Mouse (Mus musculus): Measurements from ENCODE around the gene Npcd.

GRCm38 (mm10) chr15:79850143-79850542, 16.1 kb upstream of the Npcd start:
- TF ChIP-seq CTCF (conservative IDR thresholded peaks at IDR 0.05; ENCODE audit: insufficient read depth, insufficient read length, low read depth, low read length), result no peak
- no peak for TF ChIP-seq POLR2A (IDR thresholded peaks at IDR 0.05; ENCODE audit: low read depth, low read length)
